Mouse (Mus musculus): ENCODE data around the gene Nxpe2.

GRCm38 (mm10) chr9:48340708-48341380, 12.4 kb downstream of the Nxpe2 start:
- TF ChIP-seq ZC3H11A (IDR thresholded peaks at IDR 0.05; ENCODE audit: borderline replicate concordance, low read depth, low read length): no peak
- TF ChIP-seq CHD2 (IDR thresholded peaks at IDR 0.05; ENCODE audit: low read depth, low read length): no peak
- TF ChIP-seq MAFK (IDR thresholded peaks at IDR 0.05; ENCODE audit: insufficient read depth, low read depth, low read length): no peak
- TF ChIP-seq ZNF384 (IDR thresholded peaks at IDR 0.05; ENCODE audit: low read depth, low read length): no peak
